Mouse (Mus musculus): Measurements from ENCODE around the gene Ctns. TPM values are rescaled to one million over a fixed set of nuclear protein-coding genes. Genes with fewer than 3 reads are reported as not detected.

Ctns gene
- polyA plus RNA-seq, 3 experiments from 2014 or later = 7.4 to 11.4 (median 11.3) TPM

DNA sequence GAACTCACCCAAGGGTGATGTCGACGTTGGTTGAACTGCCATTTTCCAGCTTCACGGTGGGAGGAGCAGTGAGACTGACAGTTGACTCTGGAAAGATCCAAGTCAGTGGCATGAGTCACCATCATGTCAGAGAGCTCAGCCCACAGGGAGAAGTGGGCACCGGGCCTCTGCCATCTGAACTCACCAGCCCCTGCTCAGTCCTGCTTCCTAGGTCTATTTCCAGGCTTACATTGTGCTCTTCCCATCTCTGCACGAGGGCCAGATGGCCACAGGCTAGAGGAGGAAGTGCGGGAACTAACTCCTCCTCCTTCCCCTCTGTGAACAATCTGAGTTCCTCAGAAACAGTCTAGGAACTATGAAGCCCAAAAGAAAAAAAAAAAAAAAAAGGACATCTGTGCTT is 5.8 kb downstream of the Ctns start:
- no peak for ATAC-seq

DNA sequence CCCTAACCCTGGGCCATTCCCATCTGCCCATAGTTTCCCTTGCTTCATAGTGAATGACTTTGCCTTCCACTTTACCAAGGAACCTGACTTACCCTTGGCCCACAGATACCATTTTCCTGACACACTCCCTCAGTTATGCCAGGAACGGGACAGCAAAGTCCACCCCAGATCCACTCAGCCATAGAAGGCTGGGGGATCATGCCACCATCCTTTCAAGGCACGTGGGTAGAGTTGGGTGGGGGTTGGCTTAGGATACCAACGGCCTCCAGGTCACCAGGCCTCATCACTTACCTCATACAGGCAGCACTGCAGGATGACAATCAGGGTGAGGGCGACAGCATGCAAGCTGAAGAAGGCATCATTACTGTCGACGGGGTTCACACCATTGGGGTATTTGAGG is 11.6 kb downstream of the Ctns start:
- ATAC-seq = no peak

DNA sequence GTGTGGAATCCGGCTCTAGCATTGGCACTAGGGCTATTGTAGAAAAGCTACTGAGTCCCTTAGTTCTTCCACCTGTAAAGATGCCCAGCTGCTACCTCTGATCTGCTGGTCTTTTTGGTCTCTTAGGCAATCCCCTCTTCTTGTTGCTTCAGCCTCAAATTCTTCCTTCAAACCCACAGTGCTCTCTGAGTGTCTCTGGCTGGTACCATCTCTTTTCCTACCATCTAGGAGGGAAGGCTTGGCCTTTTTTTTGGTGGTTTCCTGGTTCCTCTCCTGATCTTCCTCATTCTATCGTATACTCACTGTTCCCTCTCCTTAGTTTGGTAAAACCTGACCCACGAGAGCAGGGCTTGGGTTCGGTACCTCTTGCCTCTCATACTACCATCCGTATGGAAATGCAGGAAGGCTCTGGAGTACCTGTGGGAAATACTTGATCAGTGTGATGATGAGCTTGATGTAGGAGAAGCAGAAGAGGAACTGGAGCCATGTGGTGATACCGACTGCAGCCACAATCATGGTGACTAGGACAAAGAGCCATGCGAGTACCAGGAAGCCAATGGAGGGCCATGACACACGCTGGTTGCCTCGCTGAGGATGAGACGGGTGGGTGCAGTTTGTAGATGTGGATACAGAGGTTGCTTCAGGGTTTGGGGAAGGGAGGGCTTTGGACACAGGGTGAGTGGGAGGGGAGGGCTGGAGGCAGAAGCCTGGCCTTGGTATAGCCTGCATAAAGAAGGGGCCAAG is 12.8 kb downstream of the Ctns start:
- ATAC-seq = no peak

DNA sequence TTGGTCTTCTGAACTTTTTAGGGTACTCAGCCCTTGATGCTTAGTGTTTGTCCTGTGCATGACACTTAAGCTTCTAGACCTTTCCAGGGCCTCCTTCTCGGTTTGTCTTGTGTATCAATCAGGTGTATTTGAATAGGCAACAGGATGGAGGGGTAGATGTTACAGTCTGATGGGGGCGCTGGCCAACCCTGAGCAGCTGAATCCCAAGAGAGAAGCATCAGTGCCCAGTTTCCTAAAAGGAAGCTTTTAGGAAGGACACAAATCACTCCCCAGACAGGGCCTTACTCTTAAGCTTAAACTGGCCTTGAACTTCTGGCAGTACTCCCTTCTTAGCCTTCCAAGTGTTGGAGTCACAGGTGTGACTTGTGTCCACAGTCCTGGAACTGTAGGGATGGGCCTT is 20.9 kb downstream of the Ctns start:
- no peak for ATAC-seq

DNA sequence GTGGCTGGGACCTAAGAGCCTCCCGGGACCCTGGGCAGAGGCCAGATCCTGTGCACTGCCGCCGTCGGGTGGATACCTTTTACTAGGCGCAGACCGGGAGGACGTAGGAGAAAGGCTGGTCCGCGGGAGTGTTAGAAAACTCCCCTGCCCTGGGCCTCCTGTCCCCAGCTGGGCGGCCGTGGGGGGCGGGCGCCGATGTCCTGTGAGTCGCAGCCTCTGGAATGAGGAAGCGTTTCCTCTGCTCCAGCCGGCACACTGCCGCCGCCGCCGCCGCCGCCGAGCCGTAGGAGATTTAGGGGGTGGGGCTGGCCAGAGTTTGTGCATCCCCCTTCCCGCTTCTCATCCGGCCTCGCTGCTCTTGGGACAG is 21.4 kb downstream of the Ctns start:
- peak; percentile 8 for ATAC-seq

DNA sequence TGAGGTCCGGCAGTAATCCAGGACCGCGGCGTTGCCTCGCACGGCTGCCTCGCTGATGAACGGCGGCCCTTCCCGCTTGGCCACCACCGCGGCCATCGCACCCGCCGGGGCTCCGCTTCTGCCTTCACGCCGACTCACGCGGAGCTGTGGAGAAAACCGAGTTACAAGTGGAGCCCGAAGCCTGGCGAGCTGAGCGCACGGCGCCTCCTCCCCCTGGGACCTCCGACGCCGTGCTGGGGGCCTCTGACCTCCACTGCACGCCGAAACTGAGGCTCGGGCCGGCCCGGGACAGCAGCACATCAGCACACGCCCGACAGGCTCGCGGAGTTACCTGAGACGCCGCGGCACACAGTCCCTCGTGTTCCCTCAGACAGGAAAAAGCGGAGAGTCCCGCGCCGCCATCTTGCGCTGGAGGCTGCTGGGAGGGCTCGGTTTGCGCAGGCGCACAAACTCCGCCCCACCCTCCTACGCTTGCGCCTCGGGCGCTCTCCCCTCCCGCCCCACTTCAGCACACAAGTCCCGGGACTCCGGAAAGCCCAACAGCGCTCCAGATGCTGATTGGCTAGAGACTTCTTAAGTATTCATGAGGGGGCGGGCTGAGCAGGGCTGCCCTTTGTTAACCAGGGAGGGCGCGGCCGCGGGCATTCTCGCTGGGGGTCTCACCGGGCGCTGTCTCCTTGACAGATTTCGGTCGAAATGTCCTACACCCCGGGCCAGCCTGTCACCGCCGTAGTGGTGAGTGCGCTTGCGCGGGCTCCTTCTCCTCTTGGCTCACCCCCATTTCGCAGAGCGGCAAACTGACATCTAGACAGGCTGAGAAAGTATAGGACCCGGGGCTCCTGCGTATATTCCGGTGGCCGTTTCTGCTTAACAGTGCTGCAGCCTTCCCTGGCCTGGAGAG is 22.0 kb downstream of the Ctns start, which contains the start of the genes Emc6 and Tax1bp3:
Gene Emc6 (minus strand): TSS at position 430 of the 901 bp plus-strand sequence.
Gene Tax1bp3 (plus strand): TSS at position 476 of the 901 bp plus-strand sequence.
- peak; percentile 97 for ATAC-seq

DNA sequence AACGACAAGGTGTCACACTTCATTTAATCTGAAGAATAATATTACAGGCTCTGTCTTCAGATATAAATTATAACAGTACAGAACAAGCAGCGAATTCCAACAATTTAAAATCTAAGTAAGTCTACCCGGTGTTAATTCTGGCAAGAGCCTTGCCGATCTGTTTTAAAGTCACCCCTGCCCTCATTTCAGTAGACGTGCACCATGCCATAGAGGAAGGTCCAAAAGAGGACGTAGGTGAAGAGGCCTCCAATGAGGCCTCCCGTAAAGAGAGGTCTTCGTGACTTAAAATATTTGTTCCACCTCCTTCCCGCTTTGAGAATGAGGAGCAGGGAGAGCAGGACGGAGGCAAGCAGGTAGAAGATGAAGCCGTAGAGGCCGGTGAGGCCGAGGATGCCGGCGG is 22.7 kb downstream of the Ctns start:
- ATAC-seq = no peak

DNA sequence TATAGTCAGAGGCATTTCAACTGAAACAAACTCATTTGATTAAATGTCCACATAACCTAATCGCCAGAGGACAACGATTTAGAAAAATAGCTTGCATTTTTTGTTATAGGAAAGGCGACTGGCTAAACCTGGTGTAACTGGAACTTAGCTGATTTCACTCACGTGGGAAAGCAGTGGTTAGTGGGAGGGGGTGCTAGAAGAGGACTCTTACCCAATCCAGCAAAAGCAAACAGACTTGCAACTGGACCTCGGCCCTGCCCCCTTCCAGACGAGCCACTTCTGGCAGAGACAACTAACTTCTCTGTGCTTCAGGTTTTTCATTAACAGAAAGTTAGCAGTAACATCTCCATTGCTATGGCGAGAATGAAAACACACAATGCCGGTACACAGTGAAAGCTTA is 23.2 kb downstream of the Ctns start:
- no peak for ATAC-seq

DNA sequence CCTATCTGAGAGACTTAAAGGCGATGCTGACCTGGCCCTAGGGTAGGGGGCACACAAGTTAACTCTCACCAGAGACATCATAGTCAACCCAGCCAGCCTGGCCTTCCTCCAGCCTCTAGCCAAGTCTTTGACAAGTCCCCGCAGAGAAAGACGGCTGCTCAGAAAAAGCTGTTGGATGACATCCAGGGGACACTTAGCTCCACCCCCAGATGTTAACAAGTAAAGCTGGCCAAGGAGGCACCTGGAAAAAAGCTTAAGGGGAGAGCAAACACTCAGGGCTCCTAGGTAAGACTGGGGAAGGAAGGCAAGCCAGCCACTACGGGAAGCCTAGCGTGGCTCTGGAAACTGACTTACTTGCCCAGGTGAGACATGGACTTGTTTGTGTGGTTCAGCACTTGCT is 26.7 kb downstream of the Ctns start:
- ATAC-seq = no peak

DNA sequence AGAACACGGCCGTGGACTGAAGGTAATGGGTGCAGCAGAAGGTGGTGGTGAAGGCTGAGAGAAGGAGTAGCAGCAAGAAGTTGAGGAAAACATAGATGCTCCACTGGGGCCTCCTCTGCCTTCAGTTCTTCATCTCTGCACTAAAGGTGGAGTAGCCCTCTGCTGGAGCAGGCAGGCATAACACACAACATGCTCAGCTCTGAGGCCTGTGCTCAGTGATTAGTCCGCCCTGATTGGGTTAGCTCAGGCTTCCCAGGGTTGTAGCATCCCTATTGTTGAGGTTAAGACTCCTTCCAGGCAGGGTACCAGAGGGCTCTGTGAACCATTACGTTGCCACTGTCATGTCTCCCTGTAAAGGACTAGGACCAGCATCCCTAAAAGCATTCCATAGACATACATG is 29.6 kb downstream of the Ctns start:
- ATAC-seq = peak; percentile 63

DNA sequence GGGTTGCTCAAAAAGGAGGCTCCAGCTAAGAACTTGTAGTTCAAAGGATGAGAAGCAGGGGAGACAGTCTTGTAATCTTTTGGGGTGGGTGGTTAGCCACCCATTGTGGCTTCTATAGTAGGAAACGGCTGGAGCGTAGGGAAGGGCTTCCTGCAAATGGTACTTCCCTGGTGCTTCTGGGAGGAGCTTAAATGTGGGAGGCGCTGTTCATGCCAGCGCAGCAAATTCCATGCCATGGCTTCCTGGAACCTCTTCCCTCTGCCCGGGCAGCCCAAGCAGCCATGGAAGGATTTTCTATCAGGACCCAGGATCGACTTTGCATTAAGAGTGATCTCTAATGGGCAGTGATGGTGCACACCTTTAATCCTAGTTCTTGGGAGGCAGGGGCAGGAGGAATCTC is 30.3 kb downstream of the Ctns start:
- no peak for ATAC-seq

DNA sequence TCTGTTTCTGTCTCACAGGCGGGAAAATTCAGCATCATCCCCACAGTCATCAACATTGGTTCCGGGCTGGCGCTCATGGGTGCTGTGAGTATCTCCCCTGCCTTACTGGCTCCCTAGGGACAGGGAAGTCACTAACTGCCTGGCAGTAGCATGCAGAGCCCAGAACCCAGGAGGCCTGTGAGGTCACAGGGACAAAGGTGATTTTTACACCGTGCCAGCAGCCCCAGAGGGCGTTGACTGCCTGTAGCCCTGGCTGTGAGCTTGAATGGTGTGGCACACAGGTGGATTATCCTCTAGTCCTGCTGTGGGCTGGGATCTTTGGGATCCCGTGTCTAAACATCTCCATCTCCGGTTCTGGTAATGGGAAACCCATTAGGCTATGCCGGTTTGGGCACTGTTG is 30.8 kb downstream of the Ctns start:
- ATAC-seq = no peak

DNA sequence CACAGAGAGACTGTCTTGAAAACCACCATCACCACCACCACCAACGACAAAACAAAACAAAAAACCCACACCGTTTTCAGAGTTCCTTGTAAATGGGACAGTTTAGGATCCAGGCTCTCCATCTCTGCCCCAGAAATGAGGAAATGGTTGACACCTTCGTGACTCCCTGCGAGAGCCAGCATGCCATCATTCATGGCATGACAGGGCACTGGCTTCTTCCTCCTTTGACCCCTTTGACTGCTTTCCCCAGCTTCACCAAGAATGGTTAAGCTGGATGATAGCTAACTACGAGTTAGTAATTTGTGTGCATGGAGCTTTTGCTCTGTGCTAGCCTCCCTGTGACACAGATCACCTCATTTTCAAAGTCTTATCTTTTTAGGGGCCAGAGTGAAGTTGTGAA is 36.6 kb downstream of the Ctns start:
- ATAC-seq = no peak

DNA sequence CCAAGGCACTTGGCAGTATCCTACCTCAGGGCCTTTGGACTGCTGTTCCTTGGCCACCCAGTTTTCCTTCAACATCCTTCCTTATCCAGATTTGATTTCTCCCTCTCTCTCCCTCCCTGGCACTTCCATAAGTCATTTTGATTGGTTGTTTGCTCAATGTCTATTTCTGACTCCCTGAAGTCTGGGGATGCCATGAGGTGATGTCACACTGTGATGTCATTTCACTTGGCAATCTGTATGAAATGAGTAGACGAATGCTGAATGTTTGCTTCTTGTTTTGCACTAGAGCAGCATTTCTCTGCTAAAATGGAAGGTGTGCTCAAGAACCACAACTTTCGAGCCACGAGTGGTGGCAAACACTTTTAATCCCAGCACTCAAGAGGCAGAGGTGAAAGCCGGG is 37.2 kb downstream of the Ctns start:
- ATAC-seq = no peak

DNA sequence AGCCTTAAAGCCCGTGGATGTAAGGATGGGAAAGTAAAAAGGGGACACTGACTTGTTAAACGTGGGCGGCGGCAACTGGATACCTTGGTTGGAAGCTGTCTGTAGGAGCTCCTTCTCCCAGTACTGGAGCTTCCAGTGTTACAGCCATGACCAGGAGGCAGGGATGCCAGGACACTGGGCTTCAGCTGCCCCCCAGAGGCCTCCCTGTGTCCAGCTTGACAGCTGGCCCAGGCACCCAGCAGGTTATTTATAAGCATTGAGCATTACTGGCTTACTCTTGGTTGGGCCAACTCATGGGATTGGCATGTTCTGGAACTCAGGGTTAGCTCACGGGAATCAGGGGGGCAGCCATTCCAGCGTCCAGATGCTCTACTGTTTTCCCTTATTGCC is 38.0 kb downstream of the Ctns start:
- no peak for ATAC-seq

DNA sequence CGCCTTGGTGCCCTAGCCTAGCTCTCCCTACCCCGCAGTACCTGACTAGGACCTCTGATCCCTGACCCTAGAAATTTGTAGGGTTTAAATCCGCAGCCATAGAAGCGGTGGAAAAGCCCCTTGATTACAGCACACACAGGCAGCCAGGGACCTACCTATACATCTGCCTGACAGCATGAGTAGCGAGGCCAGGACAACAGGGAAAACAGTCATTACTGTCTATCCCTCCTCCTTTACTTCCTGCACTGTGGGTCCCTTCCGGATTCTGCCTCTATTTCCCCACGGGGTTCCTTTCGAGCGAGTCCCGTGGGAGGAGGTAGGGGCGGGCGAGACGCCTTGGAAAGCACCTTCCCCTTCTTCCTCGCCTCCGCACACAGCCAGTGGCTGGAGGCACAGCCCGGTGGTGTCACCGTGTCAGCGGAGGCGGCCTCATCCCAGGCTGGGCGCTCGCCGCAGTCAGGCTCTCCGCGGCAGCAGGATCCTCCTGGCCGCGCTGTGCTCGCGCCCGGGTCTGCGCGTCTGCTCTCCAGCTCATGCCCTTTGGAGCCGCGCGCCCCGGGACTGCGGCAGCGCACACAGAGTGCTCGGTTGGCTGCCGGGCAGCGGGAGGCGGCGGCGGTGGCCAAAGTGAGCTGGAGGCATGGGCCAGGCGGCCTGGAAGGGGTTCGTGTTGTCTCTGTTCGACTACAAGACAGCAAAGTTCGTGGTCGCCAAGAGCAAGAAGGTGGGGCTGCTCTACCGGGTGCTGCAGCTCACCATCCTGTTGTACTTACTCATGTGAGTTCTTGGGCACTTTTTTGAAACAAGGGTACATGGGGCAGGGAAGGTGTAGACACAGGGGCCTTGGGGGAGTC is 38.7 kb downstream of the Ctns start, which contains the start of gene P2rx5:
Gene P2rx5 (plus strand): TSS at position 465 of the 854 bp plus-strand sequence.
- peak; percentile 32 for ATAC-seq

DNA sequence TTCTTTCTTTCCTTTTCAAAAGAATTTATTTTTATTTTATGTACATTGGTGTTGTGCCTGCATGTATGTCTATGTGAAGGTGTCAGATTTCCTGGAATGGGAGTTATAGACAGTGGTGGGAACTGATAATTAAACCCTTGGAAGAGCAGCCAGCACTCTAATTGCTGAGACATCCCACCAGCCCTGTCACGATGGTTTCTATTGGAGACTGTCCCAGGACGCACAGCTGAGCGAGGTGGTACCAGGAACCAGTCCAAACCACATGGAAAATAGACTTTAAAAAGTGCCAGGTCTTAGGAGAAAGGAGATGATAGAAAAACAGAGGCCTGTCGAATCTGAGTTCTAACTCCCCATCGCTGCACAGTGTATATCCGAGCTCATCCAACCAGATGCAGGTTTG is 43.8 kb downstream of the Ctns start:
- no peak for ATAC-seq

DNA sequence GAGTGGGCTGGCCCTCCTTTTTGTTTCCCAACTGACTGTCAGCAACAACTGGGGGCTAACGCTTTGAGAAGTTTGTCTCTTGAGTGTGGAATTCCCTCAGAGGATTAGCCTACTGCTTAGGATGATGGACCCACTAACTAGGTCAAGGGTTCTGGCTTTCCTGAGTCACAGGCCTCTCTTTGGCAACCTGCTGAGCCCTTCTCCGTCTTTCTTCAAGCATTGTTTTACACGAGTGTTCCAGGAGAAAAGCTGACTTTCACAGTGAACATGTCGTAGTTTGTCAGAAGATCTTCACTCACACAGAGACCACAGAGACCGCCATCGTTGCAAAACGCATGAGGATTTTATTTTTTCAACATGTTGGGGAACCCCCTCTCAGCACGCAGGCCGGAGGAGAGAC is 50.6 kb downstream of the Ctns start:
- ATAC-seq = no peak

DNA sequence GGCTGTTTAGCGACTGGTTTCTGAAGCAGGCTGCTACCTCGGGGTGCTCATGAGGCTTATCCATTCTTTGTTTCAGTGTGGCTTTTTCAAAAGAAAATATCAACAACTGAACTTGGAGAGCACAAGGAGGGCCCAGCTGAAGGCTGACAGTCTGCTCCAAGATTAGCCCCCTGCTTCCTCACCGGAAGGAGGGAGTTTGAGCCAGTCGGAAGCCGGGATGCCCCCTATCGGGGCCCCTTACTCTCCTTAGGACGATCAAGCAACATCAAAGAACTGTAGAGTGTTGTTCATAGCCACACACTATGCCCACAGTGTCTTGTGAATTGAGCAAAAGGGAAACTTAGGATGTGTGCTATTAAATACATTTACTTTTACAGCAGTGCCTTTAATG is 51.9 kb downstream of the Ctns start:
- ATAC-seq = no peak

DNA sequence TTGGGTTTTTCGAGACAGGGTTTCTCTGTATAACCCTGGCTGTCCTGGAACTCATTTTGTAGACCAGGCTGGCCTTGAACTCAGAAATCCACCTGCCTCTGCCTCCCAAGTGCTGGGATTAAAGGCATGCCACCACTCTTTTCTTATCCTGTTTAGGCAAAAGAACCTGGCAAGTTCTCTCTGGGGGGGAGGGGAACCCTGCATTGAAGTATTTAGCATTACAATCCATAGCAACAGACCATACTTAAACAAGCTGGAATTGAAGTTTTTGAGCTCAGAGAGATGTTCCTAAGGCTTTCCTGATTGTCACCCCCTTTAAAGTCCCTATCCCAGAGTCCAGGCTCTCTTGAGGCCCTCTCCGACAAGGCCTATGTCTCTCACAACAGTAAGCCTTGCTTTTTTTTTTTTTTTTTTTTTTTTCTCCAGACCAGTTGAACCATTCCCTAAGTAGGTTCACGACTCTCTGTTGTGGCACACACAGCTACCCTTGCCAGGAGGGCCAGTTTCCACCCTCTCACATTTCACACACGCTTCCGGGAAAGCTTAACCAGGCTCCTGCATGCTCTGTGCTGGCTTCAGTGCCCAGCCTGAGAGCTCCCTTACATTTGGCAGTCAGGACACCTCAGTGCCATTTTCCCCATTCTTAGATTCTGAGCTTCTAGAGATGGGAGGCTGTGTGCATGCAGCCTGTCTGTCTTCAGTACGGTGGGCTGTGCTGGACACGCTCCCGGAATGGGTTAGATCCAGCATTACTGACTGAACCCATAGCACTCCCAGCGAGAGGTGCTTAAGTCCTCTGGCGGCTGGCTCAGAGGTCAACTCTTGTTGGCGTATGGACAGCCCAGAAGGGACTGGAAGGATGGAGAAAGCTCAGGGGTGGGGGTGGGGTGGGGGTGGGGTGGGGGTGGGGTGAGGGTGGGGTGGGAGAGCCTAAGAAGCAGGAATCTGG is 52.5 kb downstream of the Ctns start:
- ATAC-seq = no peak

DNA sequence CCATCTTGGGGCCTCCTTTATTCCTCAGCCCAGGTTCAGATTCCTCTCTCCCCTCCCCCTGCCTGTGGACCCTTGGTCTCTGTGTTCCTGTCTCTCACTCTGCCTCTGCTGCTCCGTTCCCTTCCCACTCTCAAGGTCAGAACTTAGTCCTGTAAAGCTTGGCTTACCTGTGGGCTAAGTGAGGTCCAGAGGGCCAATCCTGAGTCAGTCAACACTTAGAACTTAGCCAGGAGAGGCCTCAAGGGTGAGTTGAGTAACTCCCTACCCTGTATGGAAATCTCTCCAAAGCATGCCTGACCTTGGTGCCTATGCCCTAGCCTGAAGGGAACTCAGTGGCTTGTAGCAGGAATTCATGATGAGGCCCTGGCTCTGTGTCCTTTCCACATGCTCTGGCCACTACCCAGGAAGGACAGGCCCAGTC is 54.6 kb downstream of the Ctns start:
- ATAC-seq = no peak

Measured in inflammation-experienced regulatory T-cells, adult 6 months (primary cell).